Mouse (Mus musculus) c-Kit-negative CD71-positive TER-119-positive erythroid progenitor cells, embryonic 14.5 days (primary cell): ENCODE measurements around the gene Sc5d.

Experiments used
- DNase-seq: peaks from one replicate; pipeline ENCODE4 v3.0.0-alpha.2; 2013; ENCODE audit warnings: low read depth, low spot score

The Sc5d gene

DNA sequence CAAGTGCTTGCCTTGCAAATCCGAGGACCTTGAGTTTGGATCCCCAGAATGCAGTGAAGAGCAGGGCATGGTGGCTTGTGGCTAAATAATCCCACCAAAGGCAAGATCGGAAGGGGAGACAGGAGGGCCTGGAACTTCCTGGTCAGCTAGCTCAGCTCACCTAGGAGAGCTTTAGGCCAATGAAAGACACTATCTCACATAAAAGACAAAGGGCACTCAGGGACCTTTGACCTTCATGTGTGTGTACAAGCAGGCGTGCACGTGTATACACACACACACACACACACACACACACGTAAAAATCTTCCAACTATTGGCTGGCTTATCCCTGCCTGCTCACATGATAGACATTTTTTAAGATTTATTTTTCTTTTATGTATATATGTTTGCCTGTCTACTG is 3.6 kb downstream of the Sc5d start:
- DNase-seq = no peak

- no peak for DNase-seq
Observed at GRCm38 (mm10) chr9:42249112-42249511, 14.9 kb downstream of the Sc5d start.

DNA sequence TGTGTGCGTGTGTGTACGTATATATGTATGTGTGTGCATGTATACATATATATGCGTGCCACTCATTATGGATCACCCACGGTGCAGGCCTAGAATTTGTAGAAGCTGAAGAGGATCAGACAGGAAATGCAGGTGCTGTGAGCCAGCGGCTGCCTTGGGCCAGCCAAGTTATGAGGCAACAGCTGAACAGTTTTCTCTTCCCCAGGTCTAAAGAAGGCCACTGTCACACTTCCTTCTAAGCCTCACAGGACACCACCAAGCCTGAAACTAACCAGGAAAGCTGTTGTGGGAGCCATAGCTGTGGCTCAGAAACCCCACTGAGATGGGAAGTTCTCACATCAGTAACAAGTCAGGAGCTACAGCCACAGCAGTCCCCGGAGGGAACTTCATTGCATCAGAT is 17.4 kb downstream of the Sc5d start:
- no peak for DNase-seq

DNA sequence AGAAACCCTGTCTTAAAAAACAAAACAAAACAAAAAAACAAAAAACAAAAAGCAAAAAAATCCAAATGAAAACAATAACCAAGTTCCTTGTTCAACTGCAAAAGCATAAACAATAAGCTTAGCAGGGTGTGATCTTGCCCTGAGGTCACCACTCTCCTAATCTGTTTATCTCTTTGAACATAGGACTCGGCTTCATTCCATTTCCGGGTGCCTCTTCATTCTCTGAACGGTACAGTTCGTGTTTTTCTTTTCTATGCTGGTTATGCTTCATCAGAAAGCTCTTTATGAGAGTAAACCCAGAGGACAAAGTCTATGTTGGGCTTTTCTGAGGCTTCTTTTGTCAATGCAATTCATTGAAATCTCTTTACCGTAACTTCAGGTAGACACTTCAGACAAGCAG is 19.9 kb downstream of the Sc5d start:
- DNase-seq = no peak

- no peak for DNase-seq
Observed at GRCm38 (mm10) chr9:42241021-42241420, 23.0 kb downstream of the Sc5d start.

GRCm38 (mm10) chr9:42240583-42240992 is 23.5 kb downstream of the Sc5d start:
- no peak for DNase-seq

- DNase-seq = no peak
Observed at GRCm38 (mm10) chr9:42238827-42239226, 25.2 kb downstream of the Sc5d start.

GRCm38 (mm10) chr9:42231116-42231515 is 32.9 kb downstream of the Sc5d start:
- no peak for DNase-seq

GRCm38 (mm10) chr9:42230333-42230732 is 33.7 kb downstream of the Sc5d start:
- no peak for DNase-seq

GRCm38 (mm10) chr9:42229465-42230110 is 34.5 kb downstream of the Sc5d start:
- DNase-seq = no peak

DNA sequence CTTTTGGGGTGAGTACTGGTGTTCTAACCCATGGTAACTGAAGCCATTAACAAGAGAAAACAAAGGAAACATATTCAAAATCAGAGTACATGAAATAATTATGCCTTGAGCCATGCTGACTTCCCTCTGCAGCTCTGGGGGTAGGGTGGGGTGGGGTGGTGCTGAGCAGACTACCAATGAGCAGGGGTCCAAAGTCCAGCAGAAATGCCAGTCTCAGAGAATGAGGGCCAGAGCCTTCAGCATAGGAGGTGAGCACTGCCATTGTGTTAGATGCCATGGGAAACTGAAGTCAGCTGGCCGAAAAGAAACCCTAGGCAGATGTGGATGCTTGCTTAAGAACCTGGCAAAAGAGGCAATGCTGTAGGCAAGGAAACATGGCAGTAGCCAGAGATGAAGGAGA is 36.3 kb downstream of the Sc5d start:
- DNase-seq = no peak

GRCm38 (mm10) chr9:42219001-42219660 is 44.9 kb downstream of the Sc5d start:
- no peak for DNase-seq

GRCm38 (mm10) chr9:42217685-42218084 is 46.4 kb downstream of the Sc5d start:
- no peak for DNase-seq

- no peak for DNase-seq
Observed at GRCm38 (mm10) chr9:42214116-42214515, 49.9 kb downstream of the Sc5d start.

- DNase-seq = no peak
Observed at GRCm38 (mm10) chr9:42213142-42213541, 50.9 kb downstream of the Sc5d start.

DNA sequence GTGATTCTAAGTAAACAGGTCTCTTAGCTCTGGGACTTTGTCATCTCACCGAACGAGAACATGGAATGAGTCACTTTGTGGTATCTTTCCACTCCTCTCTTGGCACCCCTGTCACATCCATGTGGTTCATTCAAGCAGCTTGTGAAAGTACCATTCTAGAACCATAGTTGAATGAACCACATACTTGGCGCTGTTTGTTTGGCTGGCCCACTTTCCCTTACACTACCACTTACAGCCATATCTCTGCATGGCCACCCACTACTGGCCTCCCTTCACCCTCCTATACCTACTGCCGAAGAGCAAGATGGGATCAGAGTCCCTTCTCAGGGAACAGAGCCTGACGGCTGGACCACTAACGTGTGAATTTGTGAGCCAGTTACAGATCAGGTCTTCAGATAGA is 54.4 kb downstream of the Sc5d start:
- no peak for DNase-seq

DNA sequence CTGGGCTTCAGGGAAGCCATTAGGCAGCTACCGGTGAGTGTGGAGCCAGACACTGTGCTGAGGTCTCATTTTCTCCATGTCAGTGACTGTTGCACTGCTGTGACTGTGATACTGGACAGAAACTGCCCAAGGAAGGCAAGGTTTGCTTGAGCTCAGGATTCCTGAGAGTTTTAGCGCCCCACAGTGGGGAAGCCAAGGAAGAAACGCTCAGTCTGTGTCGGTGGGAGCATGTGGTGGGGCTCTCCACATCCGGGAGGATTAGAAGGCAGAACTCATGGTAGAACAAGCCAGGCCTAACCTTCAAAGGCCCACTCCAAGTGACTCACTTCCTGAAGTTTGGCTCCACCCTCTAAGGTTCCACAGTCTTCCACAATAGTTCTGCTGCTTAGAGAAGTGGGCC is 55.6 kb downstream of the Sc5d start:
- no peak for DNase-seq

GRCm38 (mm10) chr9:42206750-42207149 is 57.3 kb downstream of the Sc5d start:
- DNase-seq = no peak

DNA sequence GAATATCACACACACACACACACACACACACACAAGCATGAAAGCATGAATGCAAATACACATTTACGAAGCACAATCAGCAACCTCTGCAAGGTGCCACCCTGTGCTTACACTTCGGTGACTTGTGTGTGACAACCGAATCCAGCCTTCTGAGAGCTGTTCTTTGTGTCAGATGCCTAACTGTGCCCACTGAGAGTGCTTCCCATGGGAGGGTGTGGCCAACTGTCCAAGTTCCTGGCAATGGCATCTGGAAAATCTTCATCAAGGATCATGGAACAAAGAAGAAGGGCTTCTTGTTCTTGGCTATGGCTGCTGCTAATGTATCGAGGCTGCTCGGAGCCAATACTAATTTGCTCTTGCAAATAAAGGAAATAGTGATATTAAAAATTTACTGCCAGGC is 61.8 kb downstream of the Sc5d start:
- no peak for DNase-seq
